In the genomic region with DNA sequence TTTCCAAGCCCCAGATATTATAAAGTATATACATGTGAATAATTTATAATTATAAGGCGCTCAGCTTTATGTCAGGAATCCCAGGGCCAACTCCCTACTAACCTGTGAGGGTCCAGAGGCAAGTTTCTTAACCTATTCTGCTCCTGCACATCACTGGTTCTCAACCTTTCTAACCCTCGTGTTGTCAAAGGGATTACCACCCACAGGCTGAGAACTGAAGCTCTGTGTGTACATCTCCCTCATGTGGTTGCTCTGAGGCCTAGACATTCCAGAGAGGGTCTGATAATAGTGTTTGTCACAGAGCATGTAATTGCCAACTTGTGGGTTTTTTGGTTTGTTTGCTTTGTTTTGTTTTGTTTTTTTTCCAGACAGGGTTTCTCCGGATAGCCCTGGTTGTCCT, we compare ENCODE assay signal across 14 mouse cellular contexts. TPM values are rescaled to one million over a fixed set of nuclear protein-coding genes. Genes with fewer than 3 reads are reported as not detected.
A peak's percentile ranks its signal among the peaks of the same experiment; 100 is the strongest.
DNase-seq lines count a peak whose midpoint lies in the region; ATAC-seq and TF ChIP-seq lines count a peak whose summit lies in the region.
"Had no signal": no experiment of that assay in that cellular context is flagged by ENCODE, and none has a peak within 500 bp of the region (broad histone marks: within the 10 kb centered on the region; RNA-seq: fewer than 3 reads in every experiment).

No protein-coding gene starts in this region.

- H3K4me1 ChIP-seq in forebrain, embryonic 12.5 days: peaks cover 37% of the 10 kb centered on the region
- H3K4me1 ChIP-seq in forebrain, embryonic 11.5 days (replicated peaks; ENCODE audit: control insufficient read depth, insufficient read depth, low read length): peaks cover 23% of the 10 kb centered on the region
- peaks cover 7% of the 10 kb centered on the region; the same call in 1 of the 2 replicates for H3K4me1 ChIP-seq in liver, postnatal 0 days (ENCODE audit: insufficient read depth)
- peaks cover 13% of the 10 kb centered on the region for H3K4me1 ChIP-seq in liver, embryonic 12.5 days
- peaks cover 33% of the 10 kb centered on the region for H3K4me1 ChIP-seq in midbrain, embryonic 11.5 days (ENCODE audit: control insufficient read depth, insufficient read depth, low read length)

- TF ChIP-seq CTCF in liver, postnatal 0 days (IDR thresholded peaks at IDR 0.05; ENCODE audit: low read depth): peak; percentile 45

- TF ChIP-seq EP300 in liver, postnatal 0 days (IDR thresholded peaks at IDR 0.05; ENCODE audit: low read depth): no peak

- H3K9ac ChIP-seq in forebrain, embryonic 12.5 days: no peak overlapping the region
- H3K9ac ChIP-seq in forebrain, embryonic 11.5 days (ENCODE audit: low read length): no peak overlapping the region
- no peak overlapping the region for H3K9ac ChIP-seq in liver, postnatal 0 days (replicated peaks)
- no peak overlapping the region for H3K9ac ChIP-seq in liver, embryonic 12.5 days
- no peak overlapping the region for H3K9ac ChIP-seq in midbrain, embryonic 11.5 days (ENCODE audit: low read length)
- H3K9ac ChIP-seq: neural tube, embryonic 12.5 days had no signal

- no peak overlapping the region for H3K4me2 ChIP-seq in forebrain, embryonic 12.5 days
- H3K4me2 ChIP-seq in forebrain, embryonic 11.5 days (ENCODE audit: low read depth, low read length, severe bottlenecking): no peak overlapping the region
- no peak overlapping the region for H3K4me2 ChIP-seq in liver, postnatal 0 days (ENCODE audit: low read depth, low read length)
- H3K4me2 ChIP-seq in liver, embryonic 12.5 days: no peak overlapping the region
- no peak overlapping the region for H3K4me2 ChIP-seq in midbrain, embryonic 11.5 days
- H3K4me2 ChIP-seq: neural tube, embryonic 12.5 days had no signal

- H3K36me3 ChIP-seq in forebrain, embryonic 12.5 days (replicated peaks): no peaks in the 10 kb centered on the region
- H3K36me3 ChIP-seq in forebrain, embryonic 11.5 days (ENCODE audit: control insufficient read depth, insufficient read depth, low read length): no peaks in the 10 kb centered on the region
- no peaks in the 10 kb centered on the region for H3K36me3 ChIP-seq in liver, postnatal 0 days (replicated peaks; ENCODE audit: insufficient read depth, low read length)
- no peaks in the 10 kb centered on the region for H3K36me3 ChIP-seq in liver, embryonic 12.5 days
- H3K36me3 ChIP-seq in midbrain, embryonic 11.5 days (ENCODE audit: control insufficient read depth, insufficient read depth, low read length): no peaks in the 10 kb centered on the region
- H3K36me3 ChIP-seq: neural tube, embryonic 12.5 days had no signal

- H3K4me3 ChIP-seq in forebrain, embryonic 12.5 days (replicated peaks): no peak overlapping the region
- H3K4me3 ChIP-seq in forebrain, embryonic 11.5 days (ENCODE audit: low read depth, low read length): no peak overlapping the region
- H3K4me3 ChIP-seq in liver, postnatal 0 days (ENCODE audit: low read depth, low read length): no peak overlapping the region
- no peak overlapping the region for H3K4me3 ChIP-seq in liver, embryonic 12.5 days
- H3K4me3 ChIP-seq in midbrain, embryonic 11.5 days (ENCODE audit: low read depth, low read length): no peak overlapping the region
- H3K4me3 ChIP-seq: neural tube, embryonic 12.5 days had no signal

- WGBS in forebrain, embryonic 12.5 days: 64% methylated on average over 3 of the region's 3 CpGs
- 60% methylated on average over 3 of the region's 3 CpGs for WGBS in forebrain, embryonic 11.5 days
- 59% methylated on average over 3 of the region's 3 CpGs for WGBS in liver, postnatal 0 days (ENCODE audit: insufficient replicate concordance)
- 51% methylated on average over 3 of the region's 3 CpGs for WGBS in liver, embryonic 12.5 days (ENCODE audit: insufficient replicate concordance)
- WGBS in midbrain, embryonic 11.5 days: 60% methylated on average over 3 of the region's 3 CpGs

- ATAC-seq in forebrain, embryonic 12.5 days (ENCODE audit: low FRiP score): no peak
- no peak for ATAC-seq in forebrain, embryonic 11.5 days (replicated peaks; ENCODE audit: low FRiP score)
- no peak for ATAC-seq in liver, postnatal 0 days
- ATAC-seq in liver, embryonic 12.5 days: no peak
- no peak for ATAC-seq in midbrain, embryonic 11.5 days (ENCODE audit: low FRiP score)

- H3K27ac ChIP-seq in forebrain, embryonic 12.5 days: peak overlapping the region; percentile 98; the same call in 1 of the 2 replicates
- H3K27ac ChIP-seq in forebrain, embryonic 11.5 days (ENCODE audit: low read depth, low read length): no peak overlapping the region
- H3K27ac ChIP-seq in liver, postnatal 0 days (ENCODE audit: low read depth): no peak overlapping the region
- no peak overlapping the region for H3K27ac ChIP-seq in liver, embryonic 12.5 days
- H3K27ac ChIP-seq in midbrain, embryonic 11.5 days (ENCODE audit: low read depth, low read length): no peak overlapping the region; the same call in 1 of the 2 replicates

- no peaks in the 10 kb centered on the region for H3K9me3 ChIP-seq in forebrain, embryonic 12.5 days
- no peaks in the 10 kb centered on the region for H3K9me3 ChIP-seq in forebrain, embryonic 11.5 days (ENCODE audit: control insufficient read depth, low read length)
- H3K9me3 ChIP-seq in liver, postnatal 0 days (ENCODE audit: low read length): no peaks in the 10 kb centered on the region
- H3K9me3 ChIP-seq in liver, embryonic 12.5 days (replicated peaks): no peaks in the 10 kb centered on the region
- no peaks in the 10 kb centered on the region for H3K9me3 ChIP-seq in midbrain, embryonic 11.5 days (ENCODE audit: control insufficient read depth, low read length)
- H3K9me3 ChIP-seq: neural tube, embryonic 12.5 days had no signal

- DNase-seq in forebrain, embryonic 11.5 days (ENCODE audit: low spot score): no peak
- DNase-seq in liver, postnatal 0 days: no peak
- DNase-seq in NIH3T3 (ENCODE audit: low read depth): peak; percentile 41
- peak; percentile 84 for DNase-seq in midbrain, embryonic 11.5 days (ENCODE audit: low spot score, missing footprints)
- no peak for DNase-seq in B cell, adult 2 months
- DNase-seq in right cerebral cortex, postnatal 4 days: no peak
- DNase-seq: cerebellum, postnatal 14 days; gastrocnemius, postnatal 25 days; heart, postnatal 10 days; kidney, adult 9 months; layer of hippocampus, postnatal 36 days had no signal

- no peaks in the 10 kb centered on the region for H3K27me3 ChIP-seq in forebrain, embryonic 12.5 days
- no peaks in the 10 kb centered on the region for H3K27me3 ChIP-seq in forebrain, embryonic 11.5 days (ENCODE audit: control insufficient read depth, insufficient read depth, low read length)
- H3K27me3 ChIP-seq in liver, postnatal 0 days (ENCODE audit: insufficient read depth, low read length): peaks cover 5% of the 10 kb centered on the region; the same call in 1 of the 2 replicates
- H3K27me3 ChIP-seq in liver, embryonic 12.5 days (replicated peaks): peaks cover 50% of the 10 kb centered on the region
- H3K27me3 ChIP-seq in midbrain, embryonic 11.5 days (ENCODE audit: control insufficient read depth, insufficient read depth, low read length): no peaks in the 10 kb centered on the region
- H3K27me3 ChIP-seq: neural tube, embryonic 12.5 days had no signal

RNA-seq across cellular contexts. Expression of a gene that starts 15.8 kb away (rescaled TPM):
- polyA plus RNA-seq in forebrain, embryonic 12.5 days (2016; fragmentation: Nextera tagmentation; extraction: Ambion mirVana): 134 and 141 TPM in 2 replicates
- polyA plus RNA-seq in forebrain, embryonic 11.5 days (2014; fragmentation: Nextera tagmentation; extraction: Ambion mirVana): 114 and 123 TPM in 2 replicates
- 49.2 and 50.5 TPM in 2 replicates for polyA plus RNA-seq in liver, postnatal 0 days (2015; fragmentation: Nextera tagmentation; extraction: Ambion mirVana)
- polyA plus RNA-seq in liver, embryonic 12.5 days (2016; fragmentation: Nextera tagmentation; extraction: Ambion mirVana): 55.2 and 60.4 TPM in 2 replicates
- polyA plus RNA-seq in midbrain, embryonic 11.5 days (2014; fragmentation: Nextera tagmentation; extraction: Ambion mirVana): 115 and 120 TPM in 2 replicates

RNA-seq across cellular contexts. Expression of a gene that starts 16.6 kb away (rescaled TPM):
- 311 and 346 TPM in 2 replicates for polyA plus RNA-seq in forebrain, embryonic 12.5 days (2016; fragmentation: Nextera tagmentation; extraction: Ambion mirVana)
- polyA plus RNA-seq in forebrain, embryonic 11.5 days (2014; fragmentation: Nextera tagmentation; extraction: Ambion mirVana): 232 and 287 TPM in 2 replicates
- 0.28 and 0.31 TPM in 2 replicates for polyA plus RNA-seq in liver, postnatal 0 days (2015; fragmentation: Nextera tagmentation; extraction: Ambion mirVana)
- 1.6 and 1.9 TPM in 2 replicates for polyA plus RNA-seq in liver, embryonic 12.5 days (2016; fragmentation: Nextera tagmentation; extraction: Ambion mirVana)
- 307 and 321 TPM in 2 replicates for polyA plus RNA-seq in midbrain, embryonic 11.5 days (2014; fragmentation: Nextera tagmentation; extraction: Ambion mirVana)

Comparison
In these comparisons a context has a peak if more than half of its experiments do, and no peak if none do; other contexts are left out.
1. DNase-seq: peak in NIH3T3 (single experiment) and midbrain, embryonic 11.5 days (single experiment); none in forebrain, embryonic 11.5 days (single experiment), liver, postnatal 0 days (single experiment), B cell, adult 2 months (0 of 2) and right cerebral cortex, postnatal 4 days (single experiment).
2. RNA of a gene that starts 16.6 kb away (polyA plus RNA-seq): 307 to 321 TPM in midbrain, embryonic 11.5 days, 311 to 346 TPM in forebrain, embryonic 12.5 days and 232 to 287 TPM in forebrain, embryonic 11.5 days; 1.6 to 1.9 TPM in liver, embryonic 12.5 days and 0.28 to 0.31 TPM in liver, postnatal 0 days; every median in the first group is over 10 times any median in the second.